Mouse (Mus musculus) CH12.LX (cell line): Measurements from ENCODE around the gene Git2. TPM values are rescaled to one million over a fixed set of nuclear protein-coding genes. Genes with fewer than 3 reads are reported as not detected.

Source experiments
- DNase-seq: peaks from one replicate; pipeline ENCODE4 v3.0.0-alpha.2; 2013; ENCODE audit errors: extremely low read depth
- H3K27ac ChIP-seq: 2 replicates; pipeline ENCODE4 v1.5.1; 2012; ENCODE audit warnings: low read depth, mild to moderate bottlenecking, control low read depth, moderate library complexity; ENCODE audit not compliant: insufficient read depth
- H3K27me3 ChIP-seq: replicated peaks from 2 replicates; pipeline ENCODE3; 2012; ENCODE audit warnings: inconsistent platforms
- H3K36me3 ChIP-seq, 2 experiments: replicated peaks in 1 of 2; 2 replicates each; pipeline versions ENCODE3 to v1.6.1; 2012; ENCODE audit warnings: inconsistent platforms in 1 of 2, low read length in 1 of 2, mild to moderate bottlenecking in 1 of 2, mixed read lengths in 1 of 2, moderate library complexity in 1 of 2; ENCODE audit not compliant: control insufficient read depth in 1 of 2, insufficient read depth in 1 of 2
- H3K4me1 ChIP-seq, 2 experiments: 2 replicates each; pipeline ENCODE4 v1.6.1; 2012; ENCODE audit warnings: inconsistent platforms in 1 of 2, moderate library complexity in 1 of 2; ENCODE audit not compliant: insufficient read depth in 2 of 2, control insufficient read depth in 1 of 2
- H3K4me2 ChIP-seq: 2 replicates; pipeline ENCODE4 v1.6.1; 2012; ENCODE audit warnings: low read depth, mild to moderate bottlenecking, control low read depth; ENCODE audit not compliant: poor library complexity, insufficient read depth, severe bottlenecking
- H3K4me3 ChIP-seq, 3 experiments: fragments of 150-350 bp in 1 of 3; sonication (generic) in 1 of 3; replicated peaks in 1 of 3; 2 replicates each; pipeline versions ENCODE3 to v1.5.1; 2011 to 2012; ENCODE audit warnings: low read depth in 2 of 3, low read length in 2 of 3, mild to moderate bottlenecking in 2 of 3, moderate library complexity in 2 of 3, control low read depth in 1 of 3, improper control_type of control experiment in 1 of 3, inconsistent platforms in 1 of 3, mixed read lengths in 1 of 3; ENCODE audit not compliant: poor library complexity in 1 of 3
- H3K79me2 ChIP-seq: replicated peaks from 2 replicates; pipeline ENCODE4 v1.6.1; 2012; ENCODE audit warnings: mild to moderate bottlenecking, moderate library complexity; ENCODE audit not compliant: control insufficient read depth, poor library complexity, insufficient read depth, severe bottlenecking; ENCODE audit errors: extremely low read depth
- H3K9ac ChIP-seq: 2 replicates; pipeline ENCODE4 v1.6.1; 2012; ENCODE audit warnings: low read depth, mild to moderate bottlenecking, control low read depth, moderate library complexity; ENCODE audit not compliant: insufficient read depth
- H3K9me3 ChIP-seq: replicated peaks from 2 replicates; pipeline ENCODE3; 2012; ENCODE audit warnings: low read length, inconsistent platforms, mixed read lengths
- BHLHE40 ChIP-seq: IDR thresholded peaks from 2 replicates; pipeline ENCODE4 v1.6.1; 2011; ENCODE audit warnings: mild to moderate bottlenecking, low read depth, low read length, improper control_type of control experiment
- CHD1 ChIP-seq: IDR thresholded peaks from 2 replicates; pipeline ENCODE4 v1.6.1; 2012; ENCODE audit warnings: low read depth, low read length, improper control_type of control experiment, inconsistent platforms
- CTCF ChIP-seq, 2 experiments: IDR thresholded peaks in 1 of 2; conservative IDR thresholded peaks in 1 of 2; 2 replicates each; pipeline ENCODE4 v1.5.1; 2011 to 2012; ENCODE audit warnings: low read depth in 2 of 2, low read length in 2 of 2, improper control_type of control experiment in 1 of 2, inconsistent platforms in 1 of 2, mild to moderate bottlenecking in 1 of 2, moderate library complexity in 1 of 2
- E2F4 ChIP-seq: IDR thresholded peaks from 2 replicates; pipeline ENCODE4 v1.6.1; 2011; ENCODE audit warnings: low read depth, low read length, improper control_type of control experiment; ENCODE audit not compliant: insufficient replicate concordance
- EP300 ChIP-seq: IDR thresholded peaks from 2 replicates; pipeline ENCODE4 v1.6.1; 2011; ENCODE audit warnings: low read length, improper control_type of control experiment
- ETS1 ChIP-seq: conservative IDR thresholded peaks from 2 replicates; pipeline ENCODE4 v1.6.1; 2012; ENCODE audit warnings: low read depth, mild to moderate bottlenecking, inconsistent platforms, low read length, improper control_type of control experiment, moderate library complexity
- GABPA ChIP-seq: IDR thresholded peaks from 2 replicates; pipeline ENCODE4 v1.6.1; 2012; ENCODE audit warnings: low read depth, low read length, improper control_type of control experiment, inconsistent platforms; ENCODE audit not compliant: insufficient replicate concordance
- HCFC1 ChIP-seq: IDR thresholded peaks from 2 replicates; pipeline ENCODE4 v1.6.1; 2012; ENCODE audit warnings: low read depth, mild to moderate bottlenecking, inconsistent platforms, low read length, improper control_type of control experiment
- IRF4 ChIP-seq: IDR thresholded peaks from 2 replicates; pipeline ENCODE4 v1.6.1; 2014; ENCODE audit warnings: low read depth, mild to moderate bottlenecking, inconsistent platforms, low read length, improper control_type of control experiment
- JUND ChIP-seq: conservative IDR thresholded peaks from 2 replicates; pipeline ENCODE4 v1.6.1; 2011; ENCODE audit warnings: low read depth, low read length, improper control_type of control experiment
- MAX ChIP-seq: IDR thresholded peaks from 2 replicates; pipeline ENCODE4 v1.6.1; 2011; ENCODE audit warnings: low read length, improper control_type of control experiment
- MXI1 ChIP-seq: IDR thresholded peaks from 2 replicates; pipeline ENCODE4 v1.6.1; 2011; ENCODE audit warnings: mild to moderate bottlenecking, low read depth, low read length, improper control_type of control experiment
- MYC ChIP-seq: IDR thresholded peaks from 2 replicates; pipeline ENCODE4 v1.6.1; 2011; ENCODE audit warnings: low read depth, mild to moderate bottlenecking, improper control_type of control experiment, low read length
- NELFE ChIP-seq: IDR thresholded peaks from 2 replicates; pipeline ENCODE4 v1.6.1; 2011; ENCODE audit warnings: low read depth, low read length, improper control_type of control experiment
- PAX5 ChIP-seq: IDR thresholded peaks from 2 replicates; pipeline ENCODE4 v1.6.1; 2012; ENCODE audit warnings: low read length, inconsistent platforms, mixed read lengths
- POLR2AphosphoS2 ChIP-seq: IDR thresholded peaks from 2 replicates; pipeline ENCODE4 v1.6.1; 2011; ENCODE audit warnings: low read depth, low read length, improper control_type of control experiment
- RAD21 ChIP-seq: IDR thresholded peaks from 2 replicates; pipeline ENCODE4 v1.6.1; 2011; ENCODE audit warnings: low read depth, mild to moderate bottlenecking, low read length, improper control_type of control experiment, moderate library complexity
- RCOR1 ChIP-seq: conservative IDR thresholded peaks from 2 replicates; pipeline ENCODE4 v1.6.1; 2012; ENCODE audit warnings: low read depth, mild to moderate bottlenecking, inconsistent platforms, low read length, improper control_type of control experiment
- TBP ChIP-seq: conservative IDR thresholded peaks from 2 replicates; pipeline ENCODE4 v1.6.1; 2011; ENCODE audit warnings: low read depth, low read length, improper control_type of control experiment
- USF1 ChIP-seq: IDR thresholded peaks from 2 replicates; pipeline ENCODE4 v1.6.1; 2014; ENCODE audit warnings: low read depth, mild to moderate bottlenecking, inconsistent platforms, low read length, improper control_type of control experiment
- ZC3H11A ChIP-seq: IDR thresholded peaks from 2 replicates; pipeline ENCODE4 v1.6.1; 2012; ENCODE audit warnings: low read depth, mild to moderate bottlenecking, inconsistent platforms, low read length, improper control_type of control experiment
- ZMIZ1 ChIP-seq: IDR thresholded peaks from 2 replicates; pipeline ENCODE4 v1.6.1; 2012; ENCODE audit warnings: low read depth, mild to moderate bottlenecking, inconsistent platforms, low read length, improper control_type of control experiment
- dilution Hi-C: fragments of 300-500 bp; cut with MboI; formaldehyde crosslinking; loops from 2 replicates; pipeline ENCODE4 v1.14.3; 2020; ENCODE audit warnings: low sequenced_read_pairs; ENCODE audit not compliant: extremely low pct_unique_long_range_greater_than_20kb, extremely low pct_ligation_motif_present
- in situ Hi-C: fragments of 300-500 bp; cut with MboI; formaldehyde crosslinking; loops from 3 replicates; pipeline ENCODE4 v1.14.3; 2019; ENCODE audit warnings: low sequenced_read_pairs, low pct_ligation_motif_present, low pct_unique_long_range_greater_than_20kb, mixed read lengths
- polyA plus RNA-seq: library from polyadenylated mRNA; unstranded; fragments of >175 nt; gene quantifications from 2 replicates; pipeline ENCODE4 v1.2.1, GENCODE M21; 2012; ENCODE audit warnings: low read depth; ENCODE audit not compliant: insufficient read length
- total RNA-seq, 2 experiments: library from RNA; depleted of rRNA; stranded (reverse); fragments of 300-350 nt in 1 of 2; fragments of >200 nt in 1 of 2; gene quantifications; 2 replicates each; pipeline ENCODE4 v1.2.3; 2012 to 2014

Git2 gene
- total and polyA plus RNA-seq, 3 experiments = 12.3 to 29.4 (median 22.1) TPM

GRCm38 (mm10) chr5:114685986-114686385 is 89.3 kb downstream of the Git2 start:
- Histone ChIP-seq H3K4me3 (no peak overlapping the region), H3K79me2 (peaks cover 4% of the 10 kb centered on the region; the same call in 1 of the 2 replicates), H3K27ac (no peak overlapping the region), H3K27me3 (no peaks in the 10 kb centered on the region), H3K9me3 (no peaks in the 10 kb centered on the region), H3K4me2 (no peak overlapping the region), H3K9ac (no peak overlapping the region), H3K36me3 (peaks cover 0 to 50% of the 10 kb centered on the region in 2 experiments), H3K4me1 (peaks cover 20 to 75% of the 10 kb centered on the region in 2 experiments)
- in situ Hi-C loops = no loop called here
- TF ChIP-seq POLR2AphosphoS2 (no peak), CTCF (conservative IDR thresholded peaks at IDR 0.05 in 1 of 2, IDR thresholded peaks at IDR 0.05 in 1 of 2; ENCODE audit: low read depth in 2 of 2, low read length in 2 of 2) (no peak), MXI1 (no peak), TBP (no peak), RCOR1 (no peak), GABPA (no peak), MAX (no peak), HCFC1 (no peak), E2F4 (no peak), ZMIZ1 (no peak), ZC3H11A (no peak), CHD1 (no peak), JUND (no peak), ETS1 (no peak), NELFE (no peak), BHLHE40 (no peak), RAD21 (no peak), USF1 (no peak)
- dilution Hi-C loops = no loop called here
- DNase-seq = no peak

- Histone ChIP-seq H3K4me3 (no peak overlapping the region), H3K9ac (no peak overlapping the region; the same call in 1 of the 2 replicates), H3K27me3 (no peaks in the 10 kb centered on the region), H3K79me2 (peaks cover 4% of the 10 kb centered on the region; the same call in 1 of the 2 replicates), H3K27ac (no peak overlapping the region), H3K9me3 (no peaks in the 10 kb centered on the region), H3K4me1 (peaks cover 15 to 72% of the 10 kb centered on the region in 2 experiments), H3K36me3 (peaks cover 22 to 76% of the 10 kb centered on the region in 2 experiments), H3K4me2 (no peak overlapping the region)
- TF ChIP-seq POLR2AphosphoS2 (no peak), EP300 (0 out of 2 replicates have a peak, but pooled peaks have one; percentile 19), IRF4 (0 out of 2 replicates have a peak, but pooled peaks have one; percentile 40), MYC (no peak), PAX5 (no peak), USF1 (no peak)
- DNase-seq = no peak
- dilution Hi-C loops (no loop called here), in situ Hi-C loops (no loop called here)
These were observed 93.6 kb downstream of the Git2 start for GRCm38 (mm10) chr5:114681717-114682116.
